Mouse (Mus musculus) layer of hippocampus, adult 9-10 months (tissue): ENCODE data around the gene Set.

Source experiments
- DNase-seq: peaks from one replicate; pipeline ENCODE4 v3.0.0; 2022; ENCODE audit warnings: low spot score

Gene Set

DNA sequence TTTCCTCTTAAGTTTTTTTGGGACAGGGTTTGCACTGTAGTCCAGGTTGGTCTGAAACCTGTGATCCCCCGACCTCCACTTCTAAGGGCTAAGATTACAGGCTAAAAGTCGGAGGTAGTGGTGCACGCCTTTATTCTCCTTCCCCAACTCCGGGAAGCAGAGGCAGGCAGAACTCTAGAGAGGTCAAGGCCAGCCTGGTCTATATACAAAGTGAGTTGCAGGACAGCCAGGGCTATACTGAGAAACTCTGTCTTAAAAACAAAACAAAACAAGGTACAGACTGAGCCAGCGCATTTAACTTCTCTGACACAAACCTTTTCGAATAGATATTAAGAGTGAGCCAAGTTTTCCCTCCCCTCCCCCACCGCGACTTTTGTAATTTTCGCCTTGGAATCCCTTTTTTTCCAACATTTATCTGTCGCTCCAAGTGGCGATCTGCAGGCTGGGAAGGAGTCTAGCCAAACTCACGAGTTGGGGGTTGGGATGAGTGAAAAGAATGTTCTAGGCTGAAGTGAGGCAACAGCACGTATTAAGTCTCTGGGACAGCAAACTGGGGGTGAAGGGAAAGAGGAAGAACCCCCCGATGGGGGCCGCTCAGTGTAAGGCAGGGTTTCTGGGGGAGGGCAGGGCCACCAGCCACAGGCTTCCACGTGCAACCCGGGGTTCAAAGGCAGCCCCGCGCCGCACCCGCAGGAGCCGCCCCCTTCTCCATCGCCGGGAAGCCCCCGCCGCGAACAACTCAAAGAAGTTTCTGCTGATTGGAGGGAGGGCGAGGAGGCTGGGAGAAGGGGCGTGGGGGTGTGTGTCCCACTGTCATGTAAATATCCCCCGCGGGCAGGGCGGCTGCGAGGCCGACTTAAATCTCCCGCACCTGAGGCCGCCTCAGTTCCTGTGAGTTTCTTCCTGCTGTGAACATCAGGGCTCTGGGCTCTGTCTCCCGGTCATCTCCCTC is 4.3 kb downstream of the Set start:
- no peak for DNase-seq

DNA sequence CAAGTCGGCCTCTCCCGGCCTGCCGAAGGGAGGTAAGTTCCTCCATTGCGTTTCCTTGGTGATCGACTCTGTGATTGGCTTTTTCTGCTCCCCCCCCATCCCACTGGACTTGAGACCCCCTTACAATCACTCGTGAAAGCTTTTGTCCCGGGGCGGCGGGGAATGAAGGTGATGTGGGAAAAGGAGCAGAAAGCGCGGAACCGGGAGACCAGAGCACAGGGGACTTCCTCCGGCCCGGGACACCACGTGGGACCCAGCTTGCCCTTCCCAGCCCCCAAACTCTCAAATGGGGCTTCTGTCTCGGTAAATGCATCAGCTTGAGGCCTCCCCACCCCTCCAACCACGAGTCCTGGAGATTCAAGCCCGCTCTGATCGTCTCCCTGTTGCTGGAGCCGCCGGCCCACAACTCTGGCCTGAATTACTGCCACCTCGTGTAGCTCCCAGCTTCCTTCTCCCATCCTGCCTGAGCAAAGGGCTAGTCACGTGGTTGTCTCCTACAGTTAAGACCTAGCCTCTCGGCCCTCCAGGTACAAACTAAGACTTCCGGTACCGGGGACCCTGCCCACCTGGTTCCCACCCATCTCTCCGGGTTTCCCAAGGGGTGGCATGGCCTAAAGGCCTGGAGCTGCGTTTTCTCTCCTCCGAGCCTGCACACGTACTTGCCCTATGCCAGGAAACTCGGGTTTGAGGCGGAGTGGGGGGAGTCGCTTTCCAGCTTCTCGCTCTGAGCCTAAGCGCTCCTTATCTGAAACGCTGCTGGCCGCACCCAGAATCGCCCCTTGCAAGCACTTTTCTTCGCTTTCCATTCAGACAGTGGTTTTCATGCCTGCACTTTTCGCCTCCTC is 5.3 kb downstream of the Set start:
- DNase-seq: no peak

DNA sequence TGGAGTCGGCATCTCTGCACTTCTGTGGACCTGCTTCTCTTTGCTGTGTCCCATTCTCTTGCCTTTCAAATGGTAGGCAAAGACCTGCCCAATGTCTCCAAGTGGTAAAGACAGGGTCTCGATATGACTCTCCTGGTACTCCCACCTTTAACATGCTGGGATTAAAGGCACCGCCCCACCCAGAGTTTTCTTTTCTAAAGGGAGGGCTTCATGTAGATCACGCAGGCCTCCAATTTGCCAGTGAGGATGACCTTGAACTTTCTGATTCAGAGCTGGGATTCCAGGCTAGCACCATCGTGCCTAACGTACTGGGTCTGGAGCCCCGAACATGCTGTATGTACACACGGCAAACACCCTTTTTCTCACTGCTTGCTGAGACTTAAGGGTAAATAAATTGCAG is 6.1 kb downstream of the Set start:
- DNase-seq: no peak

DNA sequence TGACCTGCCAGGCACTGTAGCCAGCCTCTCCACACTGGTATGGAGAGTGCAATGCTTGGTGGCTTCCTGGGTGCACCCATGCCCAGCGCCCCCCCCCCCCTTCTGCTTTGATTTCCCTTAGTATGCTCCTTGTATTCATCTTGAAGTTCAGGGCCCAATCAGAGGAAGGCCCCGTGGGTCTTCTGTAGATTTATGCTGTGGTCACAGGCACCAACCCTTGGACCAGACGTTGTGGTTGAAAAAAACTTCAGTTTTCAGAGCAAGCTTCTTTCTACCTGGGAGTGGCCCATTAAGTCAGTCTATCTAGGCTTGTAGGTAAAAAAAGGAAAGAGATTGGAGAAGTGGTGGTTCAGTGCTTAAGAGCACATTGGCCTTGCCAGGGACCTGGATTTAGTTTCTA is 6.6 kb downstream of the Set start:
- DNase-seq: no peak

DNA sequence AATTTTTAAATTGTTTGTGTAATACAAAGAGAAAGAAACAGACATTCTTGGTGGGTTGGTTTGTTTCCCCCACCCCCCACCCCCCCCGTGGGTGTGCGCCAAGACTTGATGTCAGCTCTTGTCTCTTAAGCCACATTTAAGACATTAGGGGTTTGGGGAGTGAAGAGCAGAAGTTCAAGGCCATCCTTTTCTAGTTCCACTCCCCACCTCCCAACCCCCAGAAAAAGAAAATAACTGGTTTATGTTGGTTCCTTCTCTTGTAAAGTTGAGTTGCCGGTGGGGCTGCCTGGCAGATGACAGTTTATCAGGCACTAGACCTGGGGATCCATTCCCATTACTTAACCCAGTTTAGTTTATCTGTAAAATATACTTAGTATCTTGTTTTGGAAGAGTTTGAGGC is 7.1 kb downstream of the Set start:
- DNase-seq: no peak

DNA sequence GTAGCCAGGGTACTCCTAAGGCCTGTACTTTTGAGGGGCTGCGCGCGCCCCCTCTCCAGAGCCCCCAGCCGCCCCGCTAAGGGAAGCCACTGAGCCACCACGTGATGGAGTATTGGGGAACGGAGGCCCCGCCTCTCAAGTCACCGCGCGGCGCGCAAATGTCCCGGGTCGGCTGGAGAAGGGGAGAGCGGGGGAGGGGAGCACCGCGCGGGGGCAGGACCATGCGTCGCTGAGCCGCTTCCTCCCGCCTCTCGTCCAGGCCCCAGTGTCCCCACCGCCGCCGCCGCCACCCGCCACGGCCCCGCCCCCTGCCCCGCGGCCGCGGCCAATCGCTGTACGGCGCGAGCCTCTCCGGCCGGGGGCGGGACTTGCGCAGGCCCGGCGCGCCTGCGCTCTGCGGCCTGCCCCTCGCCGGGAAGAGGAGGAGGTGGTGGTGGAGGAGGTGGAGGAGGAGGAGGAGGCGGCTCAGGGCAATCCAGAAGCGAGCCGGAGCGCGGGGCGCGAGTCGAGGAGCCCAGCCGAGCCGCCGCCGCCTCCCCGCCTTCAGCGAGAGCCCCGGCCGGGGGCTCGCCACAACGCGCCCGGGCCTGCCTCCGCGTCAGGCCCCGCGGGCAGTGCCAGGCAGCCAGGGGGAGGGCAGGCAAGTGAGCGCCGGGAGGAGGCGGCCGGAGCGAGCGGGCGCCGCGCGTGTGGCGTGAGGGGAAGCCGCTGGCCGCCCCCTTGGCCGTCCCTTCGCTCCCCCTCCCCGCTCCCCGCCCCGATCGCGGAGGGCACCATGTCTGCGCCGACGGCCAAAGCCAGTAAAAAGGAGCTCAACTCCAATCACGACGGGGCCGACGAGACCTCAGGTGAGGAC is 9.1 kb downstream of the Set start:
- DNase-seq: peak; percentile 49

DNA sequence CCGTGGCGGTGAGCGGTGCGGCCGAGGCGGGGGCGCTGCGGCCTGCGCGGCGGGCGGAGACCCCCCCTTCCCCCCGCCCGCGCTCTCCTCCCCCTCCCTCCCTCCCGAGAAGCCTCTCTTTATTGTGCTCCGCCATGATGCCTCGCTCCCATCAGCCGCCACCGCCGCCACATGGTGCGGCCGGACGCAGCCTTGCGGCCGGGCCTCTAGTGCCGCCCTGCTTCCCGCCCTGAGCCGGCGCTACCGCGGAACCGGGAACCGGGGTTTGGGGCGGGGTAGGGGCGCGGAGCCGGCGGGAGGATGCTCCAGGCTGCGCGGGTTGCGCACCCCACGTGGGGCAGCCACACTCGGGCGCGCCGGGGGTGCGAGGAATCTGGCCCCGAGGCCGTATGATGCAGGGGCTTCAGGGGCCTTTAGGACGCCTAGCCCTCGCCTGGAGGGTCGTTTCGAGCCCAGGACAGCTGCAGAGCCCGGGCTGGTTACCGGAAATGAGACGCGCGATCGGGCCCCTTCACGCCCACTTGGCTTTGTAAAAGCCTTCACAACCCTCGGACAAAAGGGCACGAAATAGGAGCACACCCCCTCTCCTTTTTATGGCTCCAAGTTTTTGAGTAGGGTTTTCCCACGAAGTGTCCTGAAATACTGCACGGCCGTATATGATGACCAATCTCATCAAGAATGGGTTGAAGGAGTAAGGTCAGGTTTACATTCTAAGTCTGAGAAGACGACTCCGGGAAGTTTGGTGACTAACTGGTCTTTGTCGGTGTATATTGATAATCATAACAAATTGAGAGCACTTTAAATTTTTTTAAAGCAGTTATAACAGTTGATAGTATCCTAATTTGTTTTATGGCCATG is 10.1 kb downstream of the Set start:
- DNase-seq: no peak

DNA sequence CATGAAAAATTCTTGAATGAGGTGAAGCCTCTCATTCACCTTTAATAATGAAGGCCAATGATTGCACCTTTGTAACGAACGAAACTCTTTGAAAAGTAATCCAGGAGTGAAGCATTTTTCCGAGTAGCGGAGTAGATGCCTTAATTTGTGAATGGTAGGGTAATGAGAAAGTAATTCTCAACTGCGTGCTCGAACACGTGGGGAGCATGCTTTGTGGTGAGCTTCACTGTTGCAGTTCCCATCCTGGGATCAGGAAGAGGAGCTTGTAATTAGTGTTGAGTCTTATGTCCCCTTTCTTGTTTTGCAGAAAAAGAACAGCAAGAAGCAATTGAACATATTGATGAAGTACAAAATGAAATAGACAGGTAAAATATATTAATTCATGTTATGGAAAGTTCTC is 10.8 kb downstream of the Set start:
- no peak for DNase-seq

DNA sequence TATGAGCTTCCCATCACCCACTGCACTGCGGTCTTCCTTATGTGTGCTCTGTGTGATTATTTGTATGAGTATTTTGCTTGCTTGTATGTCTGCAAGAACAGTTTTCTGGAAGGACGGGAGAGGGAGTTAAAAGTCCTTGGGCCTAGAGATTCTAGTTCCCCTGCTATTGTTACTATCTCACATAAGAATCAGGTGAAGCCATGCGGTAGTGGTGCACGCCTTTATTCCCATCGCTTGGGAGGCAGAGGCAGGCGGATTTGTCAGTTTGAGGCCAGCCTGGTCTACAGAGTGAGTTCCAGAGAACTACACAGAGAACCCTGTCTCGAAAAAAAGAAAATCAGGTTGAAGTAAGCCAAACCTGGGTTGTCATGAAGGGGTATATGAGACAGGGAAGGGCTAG is 15.7 kb downstream of the Set start:
- DNase-seq: no peak

DNA sequence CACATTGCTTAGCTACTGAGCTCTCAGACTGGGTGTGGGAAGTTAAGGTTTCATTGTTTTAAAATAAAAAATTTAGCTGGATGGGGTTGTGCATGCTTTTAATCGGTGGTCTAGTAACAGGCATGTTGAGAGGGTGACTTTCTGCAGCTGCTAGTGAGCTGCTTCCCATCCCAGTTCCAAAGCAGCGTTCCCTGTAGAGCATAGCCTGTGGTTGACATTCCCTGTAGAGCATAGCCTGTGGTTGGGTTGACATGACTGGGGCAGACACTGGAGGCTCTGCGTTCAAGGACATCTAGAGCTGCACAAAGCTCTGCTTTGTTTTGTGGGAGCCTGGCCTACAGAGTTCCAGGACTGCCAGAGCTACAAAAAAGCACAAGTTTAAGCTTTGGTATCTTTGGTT is 16.1 kb downstream of the Set start:
- no peak for DNase-seq

DNA sequence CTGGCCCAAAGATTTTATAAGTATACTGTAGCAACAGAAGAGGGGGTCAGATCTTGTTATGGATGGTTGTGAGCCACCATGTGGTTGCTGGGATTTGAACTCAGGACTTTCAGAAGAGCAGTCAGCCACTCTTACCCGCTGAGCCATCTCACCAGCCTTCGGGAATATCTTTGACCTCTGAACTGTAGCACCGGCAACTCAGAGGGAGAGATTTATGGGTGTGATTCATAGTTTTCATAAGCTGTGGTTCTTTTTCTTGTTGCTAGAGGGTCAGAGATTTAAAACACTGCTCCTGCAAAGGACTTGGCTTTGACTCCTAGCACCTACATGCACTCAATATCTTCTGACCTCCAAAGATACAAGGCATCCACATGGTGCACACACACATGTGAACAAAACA is 18.4 kb downstream of the Set start:
- no peak for DNase-seq

DNA sequence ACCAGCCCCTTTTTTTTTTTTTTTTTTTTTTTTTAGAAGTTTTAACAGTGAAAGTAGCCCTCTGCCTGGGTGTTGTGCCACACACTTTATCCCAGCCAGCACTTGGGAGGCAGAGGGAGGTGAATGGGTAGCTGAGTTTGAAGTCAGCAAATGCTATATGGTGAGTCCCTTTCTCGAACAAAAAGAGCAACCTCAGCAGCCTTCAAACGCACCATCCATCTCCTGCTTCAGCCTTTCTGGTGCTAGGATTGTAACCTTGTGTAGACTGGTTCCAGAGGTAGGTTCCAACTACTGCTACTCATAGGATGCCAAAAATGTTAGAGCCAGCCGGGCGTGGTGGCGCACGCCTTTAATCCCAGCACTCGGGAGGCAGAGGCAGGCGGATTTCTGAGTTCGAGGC is 19.3 kb downstream of the Set start:
- DNase-seq: no peak

DNA sequence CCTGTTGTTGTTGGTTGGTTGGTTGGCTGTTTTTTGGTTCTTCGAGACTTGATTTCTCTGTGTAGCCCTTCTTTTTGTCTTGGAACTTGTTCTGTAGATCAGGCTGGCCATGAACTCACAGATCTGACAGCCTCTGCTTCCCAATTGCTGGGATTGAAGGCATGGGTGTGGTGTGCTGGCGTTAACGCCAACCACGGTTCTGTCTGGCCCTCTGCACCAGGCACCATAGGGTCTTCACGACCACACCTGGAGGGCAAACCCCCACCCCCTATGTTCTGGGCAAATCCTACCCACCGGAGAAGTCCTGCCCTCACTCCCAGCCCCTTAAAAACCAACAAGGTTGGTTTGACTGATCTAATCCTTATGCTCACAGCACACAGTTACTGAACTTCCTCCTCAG is 19.8 kb downstream of the Set start:
- DNase-seq: no peak

DNA sequence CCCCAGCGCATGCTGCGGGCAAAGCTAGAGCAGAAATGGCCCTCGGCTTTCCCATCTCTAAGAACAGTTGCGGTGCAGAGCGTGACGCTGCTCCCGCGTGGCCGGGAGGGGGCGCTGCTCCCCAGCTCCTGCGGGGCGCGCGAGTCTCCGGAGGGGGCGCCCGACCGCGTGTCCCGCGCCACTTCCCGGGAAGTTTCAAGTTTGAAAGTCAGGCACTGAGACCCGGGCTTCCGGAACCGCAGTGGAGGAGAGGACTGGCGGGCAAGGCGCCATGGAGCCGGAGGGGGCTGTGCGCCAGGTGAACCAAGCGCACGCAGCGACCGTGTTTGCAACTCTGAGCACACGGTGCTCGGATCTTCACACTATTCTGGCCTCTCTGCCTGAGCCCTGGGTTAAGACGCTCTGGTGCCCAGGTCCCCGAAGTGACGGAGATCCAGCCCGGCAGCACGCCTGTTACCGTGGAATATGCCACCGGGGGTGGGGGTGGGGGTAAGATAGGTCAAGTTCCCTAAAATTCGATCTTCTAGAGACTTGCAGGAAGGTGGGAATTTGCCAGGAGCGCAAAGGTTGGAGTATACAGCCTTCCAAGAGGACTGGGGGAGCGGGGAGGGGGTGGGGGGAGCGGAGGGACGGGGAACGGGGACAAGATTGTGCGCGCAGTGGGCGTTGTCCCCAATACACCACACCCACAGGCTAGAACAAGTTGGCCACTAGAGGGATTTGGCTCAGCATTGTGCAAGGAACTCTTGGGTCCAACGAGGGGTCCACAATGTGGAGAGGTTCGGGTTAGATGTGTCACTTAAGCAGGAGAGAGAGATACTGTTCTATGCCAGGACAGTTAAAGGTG is 20.5 kb downstream of the Set start, which contains the start of gene Pkn3:
Gene Pkn3, plus strand, starts transcription at position 183 of the 847 bp plus-strand sequence.
- no peak for DNase-seq

DNA sequence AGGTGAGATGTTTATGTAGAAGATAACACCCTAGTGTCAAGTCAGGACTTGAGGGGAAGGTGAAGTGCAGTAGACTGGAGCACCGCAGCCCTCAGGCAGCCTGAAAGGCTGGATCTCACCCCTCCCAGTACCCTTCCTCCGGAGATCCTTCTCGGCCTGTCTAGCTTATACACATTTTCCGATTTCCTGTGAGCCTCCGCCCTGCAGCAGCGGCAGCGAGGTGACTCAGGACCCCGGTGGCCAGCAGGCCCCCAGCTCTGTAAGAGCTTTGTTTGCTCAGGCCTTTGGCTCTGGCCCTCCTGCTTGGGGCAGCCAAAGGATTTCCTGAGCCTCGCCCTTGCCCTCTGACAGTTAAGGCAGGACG is 21.2 kb downstream of the Set start:
- no peak for DNase-seq

DNA sequence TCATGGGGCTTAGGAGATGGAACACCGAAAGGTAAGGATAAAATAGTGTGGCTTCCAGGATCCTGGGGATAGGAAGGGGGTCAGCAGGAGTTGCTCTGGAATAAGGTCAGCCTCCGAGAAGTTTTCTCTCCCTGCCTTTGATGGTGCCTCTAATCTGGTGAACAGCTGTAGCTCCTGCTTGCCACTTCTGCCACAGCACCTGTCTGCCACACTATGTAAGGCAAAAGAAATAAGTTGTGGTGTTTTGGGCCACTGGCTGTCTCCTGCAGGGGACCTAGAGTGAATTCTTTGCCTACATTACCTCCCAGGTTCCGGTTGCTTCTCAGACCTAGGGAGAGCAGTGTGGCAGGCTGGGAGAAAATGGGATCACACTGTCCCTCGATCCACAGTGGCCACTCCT is 21.6 kb downstream of the Set start:
- no peak for DNase-seq

DNA sequence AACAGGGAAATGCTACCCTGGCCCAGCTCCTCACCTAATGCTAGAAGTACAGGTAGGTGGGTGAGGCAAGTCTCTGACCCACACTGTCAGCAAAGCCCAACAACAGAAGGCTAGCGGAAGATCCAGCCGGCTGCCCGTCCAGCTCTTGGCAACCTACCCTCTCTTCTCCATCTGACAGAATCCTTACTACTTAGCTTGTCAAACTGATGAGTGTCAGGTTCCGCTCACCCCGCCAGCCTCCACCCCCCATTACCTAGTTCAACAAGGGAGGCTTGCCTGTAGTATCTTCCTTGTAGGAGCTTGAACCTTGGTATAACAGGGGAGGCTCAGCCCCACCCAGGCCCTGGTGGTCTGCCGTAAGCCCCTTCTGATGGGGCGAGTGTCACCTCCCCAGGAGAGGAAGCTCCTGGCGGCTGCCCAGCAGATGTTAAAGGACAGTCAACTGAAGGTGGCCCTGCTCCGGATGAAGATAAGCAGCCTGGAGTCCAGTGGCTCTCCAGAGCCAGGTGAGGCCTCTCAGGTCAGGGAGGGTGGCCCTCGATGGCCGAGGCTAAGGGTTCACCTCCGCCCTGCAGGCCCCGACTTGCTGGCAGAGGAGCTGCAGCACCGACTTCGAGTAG is 23.1 kb downstream of the Set start:
- no peak for DNase-seq

DNA sequence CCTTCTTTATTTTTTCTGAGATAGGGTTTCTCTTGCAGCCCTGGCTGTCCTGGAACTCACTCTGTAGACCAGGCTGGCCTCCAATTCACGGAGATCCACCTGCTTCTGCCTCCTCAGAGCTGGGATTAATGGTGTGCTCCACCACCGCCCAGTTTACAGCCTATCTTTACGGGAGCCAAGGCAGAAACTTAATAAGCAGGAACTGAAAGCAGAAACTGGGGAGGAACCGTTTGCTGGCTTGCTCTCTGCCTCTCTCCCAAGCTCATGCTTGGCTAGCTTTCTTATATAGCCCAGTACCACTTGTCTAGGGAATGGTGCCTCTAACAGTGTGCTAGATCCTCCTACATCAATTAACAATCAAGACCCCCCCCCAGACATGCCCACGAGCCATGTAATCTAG is 26.9 kb downstream of the Set start:
- no peak for DNase-seq

DNA sequence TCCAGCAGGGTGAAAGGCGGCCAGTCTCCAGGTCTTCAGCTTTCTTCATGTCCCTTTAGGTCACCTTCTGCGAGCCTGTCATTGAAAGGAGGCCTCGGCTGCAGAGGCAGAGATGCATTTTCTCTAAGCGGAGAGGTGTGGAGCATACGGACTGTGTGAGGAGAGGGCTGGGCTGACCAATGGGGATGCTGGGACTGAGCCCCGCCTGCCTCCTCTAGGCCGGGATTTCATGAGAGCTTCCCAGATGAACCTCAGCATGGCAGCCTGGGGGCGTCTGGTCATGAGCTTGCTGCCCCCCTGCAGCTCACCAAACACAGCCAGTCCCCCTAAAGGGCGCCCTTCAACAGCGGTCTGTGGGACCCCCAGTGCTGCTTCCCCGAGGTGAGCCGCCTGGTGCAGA is 27.5 kb downstream of the Set start:
- no peak for DNase-seq

DNA sequence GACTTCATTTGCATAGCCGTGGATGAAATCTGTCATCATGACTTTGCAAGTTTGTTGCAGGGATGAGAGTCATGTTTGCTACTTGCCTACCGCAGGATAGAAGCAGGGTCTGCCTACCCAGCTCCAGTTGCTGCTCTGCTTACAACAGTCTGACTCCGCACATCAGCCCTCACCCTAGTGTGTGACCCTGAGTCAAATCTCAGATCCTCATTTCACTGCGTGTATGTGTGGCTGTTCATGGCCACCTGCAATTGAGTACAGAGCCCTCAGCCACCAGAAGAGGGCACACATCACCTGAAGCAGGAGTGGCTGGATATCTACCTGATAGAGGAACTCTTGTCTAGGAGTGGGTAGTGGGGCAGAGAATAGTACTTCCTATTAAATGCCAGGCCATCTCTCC is 30.1 kb downstream of the Set start:
- DNase-seq: no peak
